Mouse (Mus musculus) MN1 (cell line): Measurements from ENCODE around the gene Fam172a.

Experiments
- DNase-seq: peaks from one replicate; pipeline ENCODE4 v3.0.0-alpha.2; 2016; ENCODE audit warnings: low spot score

The Fam172a gene

GRCm38 (mm10) chr13:78179312-78180097 lies 477.7 kb downstream of the Fam172a start:
- DNase-seq = no peak

- no peak for DNase-seq
Observed at GRCm38 (mm10) chr13:78180261-78180660, 478.4 kb downstream of the Fam172a start.

- no peak for DNase-seq
Observed at GRCm38 (mm10) chr13:78181071-78181929, 479.5 kb downstream of the Fam172a start.

GRCm38 (mm10) chr13:78181930-78182558 lies 480.2 kb downstream of the Fam172a start:
- no peak for DNase-seq

- DNase-seq = no peak
Observed at GRCm38 (mm10) chr13:78183004-78183403, 481.2 kb downstream of the Fam172a start.

- DNase-seq = no peak
Observed at GRCm38 (mm10) chr13:78183986-78184385, 482.2 kb downstream of the Fam172a start.

- DNase-seq = no peak
Observed at GRCm38 (mm10) chr13:78184786-78185466, 483.1 kb downstream of the Fam172a start.

GRCm38 (mm10) chr13:78186340-78186946 lies 484.6 kb downstream of the Fam172a start:
- no peak for DNase-seq

GRCm38 (mm10) chr13:78187833-78188232 lies 486.0 kb downstream of the Fam172a start:
- DNase-seq = no peak

- no peak for DNase-seq
Observed at GRCm38 (mm10) chr13:78189586-78189985, 487.8 kb downstream of the Fam172a start.

- DNase-seq = no peak
Observed at GRCm38 (mm10) chr13:78193211-78193610, 491.4 kb downstream of the Fam172a start.

GRCm38 (mm10) chr13:78194135-78194849 lies 492.5 kb downstream of the Fam172a start:
- no peak for DNase-seq

- DNase-seq = no peak
Observed at GRCm38 (mm10) chr13:78194850-78195600, 493.2 kb downstream of the Fam172a start.

- no peak for DNase-seq
Observed at GRCm38 (mm10) chr13:78195601-78196115, 493.8 kb downstream of the Fam172a start.

- DNase-seq = no peak
Observed at GRCm38 (mm10) chr13:78196236-78196796, 494.5 kb downstream of the Fam172a start.

GRCm38 (mm10) chr13:78197286-78197818 lies 495.5 kb downstream of the Fam172a start:
- DNase-seq = no peak

GRCm38 (mm10) chr13:78197819-78198390 lies 496.1 kb downstream of the Fam172a start:
- DNase-seq = peak; percentile 21

GRCm38 (mm10) chr13:78198391-78198870 lies 496.6 kb downstream of the Fam172a start:
- peak; percentile 18 for DNase-seq
